Comparison of ENCODE assay signal across 8 mouse cellular contexts in genomic region chr14:76506425-76507205, GRCm38 (mm10). TPM values are rescaled to one million over a fixed set of nuclear protein-coding genes. Genes with fewer than 3 reads are reported as not detected.
DNase-seq lines count a peak whose midpoint lies in the region; ATAC-seq and TF ChIP-seq lines count a peak whose summit lies in the region.

No protein-coding gene starts in this region.

- H3K4me2 ChIP-seq in kidney, embryonic 15.5 days, result peak overlapping the region; percentile 82
- H3K4me2 ChIP-seq in midbrain, embryonic 13.5 days (replicated peaks), result peak overlapping the region; percentile 98

- no peaks in the 10 kb centered on the region for H3K9me3 ChIP-seq in kidney, embryonic 15.5 days (replicated peaks)
- H3K9me3 ChIP-seq in midbrain, embryonic 13.5 days, result no peaks in the 10 kb centered on the region

- peak overlapping the region; percentile 73 for H3K9ac ChIP-seq in kidney, embryonic 15.5 days
- peak overlapping the region; percentile 99 for H3K9ac ChIP-seq in midbrain, embryonic 13.5 days (replicated peaks)

- H3K4me3 ChIP-seq in thymus, adult 2 months (ENCODE audit: control insufficient read depth, insufficient read depth, low read length), result peak overlapping the region; percentile 3; the same call in 1 of the 2 replicates
- peak overlapping the region; percentile 57 for H3K4me3 ChIP-seq in kidney, embryonic 15.5 days (replicated peaks)
- peak overlapping the region; percentile 77 for H3K4me3 ChIP-seq in midbrain, embryonic 13.5 days (replicated peaks)

- H3K36me3 ChIP-seq in thymus, adult 2 months (ENCODE audit: control insufficient read depth, insufficient read depth, low read length), result no peaks in the 10 kb centered on the region
- peaks cover 35% of the 10 kb centered on the region for H3K36me3 ChIP-seq in kidney, embryonic 15.5 days
- H3K36me3 ChIP-seq in midbrain, embryonic 13.5 days, result peaks cover 31% of the 10 kb centered on the region

- H3K27me3 ChIP-seq in thymus, adult 2 months (ENCODE audit: control insufficient read depth, insufficient read depth, low read length), result no peaks in the 10 kb centered on the region
- no peaks in the 10 kb centered on the region for H3K27me3 ChIP-seq in kidney, embryonic 15.5 days
- no peaks in the 10 kb centered on the region for H3K27me3 ChIP-seq in midbrain, embryonic 13.5 days

- H3K27ac ChIP-seq in thymus, adult 2 months (ENCODE audit: control insufficient read depth, insufficient read depth, low read length), result no peak overlapping the region
- H3K27ac ChIP-seq in kidney, embryonic 15.5 days, result peak overlapping the region; percentile 100
- H3K27ac ChIP-seq in midbrain, embryonic 13.5 days, result peak overlapping the region; percentile 100

- 89% methylated on average over 27 of the region's 27 CpGs for WGBS in thymus, adult 2 months
- 27% methylated on average over 27 of the region's 27 CpGs for WGBS in kidney, embryonic 15.5 days
- 38% methylated on average over 27 of the region's 27 CpGs for WGBS in midbrain, embryonic 13.5 days

- TF ChIP-seq POLR2A in thymus, adult 2 months (IDR thresholded peaks at IDR 0.05; ENCODE audit: control insufficient read depth, extremely low read depth, insufficient read depth, low read length, poor library complexity), result no peak

- no peak for TF ChIP-seq CTCF in thymus, adult 2 months (IDR thresholded peaks at IDR 0.05; ENCODE audit: borderline replicate concordance, control insufficient read depth, extremely low read depth, insufficient read depth, low read length, poor library complexity)

- peaks cover 8% of the 10 kb centered on the region; the same call in 1 of the 2 replicates for H3K4me1 ChIP-seq in thymus, adult 2 months (replicated peaks; ENCODE audit: control insufficient read depth, insufficient read depth, low read length)
- peaks cover 26% of the 10 kb centered on the region for H3K4me1 ChIP-seq in kidney, embryonic 15.5 days
- peaks cover 30% of the 10 kb centered on the region for H3K4me1 ChIP-seq in midbrain, embryonic 13.5 days (replicated peaks)

- no peak for ATAC-seq in cerebellum, adult (ENCODE audit: insufficient number of reproducible peaks, low FRiP score, low TSS enrichment)
- no peak for ATAC-seq in kidney, embryonic 15.5 days (replicated peaks; ENCODE audit: low FRiP score)
- ATAC-seq in midbrain, embryonic 13.5 days, result no peak
- ATAC-seq in granulocyte monocyte progenitor cell, adult 5-6 weeks (replicated peaks; ENCODE audit: poor library complexity, severe bottlenecking), result no peak

- peak; percentile 33 to 54 for DNase-seq in cerebellum, adult 18-20 months
- DNase-seq in thymus, adult 2 months, result no peak
- DNase-seq in thymus, adult 18-20 months, result no peak
- peak; percentile 38 to 54 for DNase-seq in heart, adult 18-20 months

RNA-seq across cellular contexts. Expression of gene Serp2, which starts 50.1 kb away (rescaled TPM):
- polyA plus RNA-seq in thymus, adult 2 months (2012; rRNA removed), result 3.7 and 6.2 TPM in 2 replicates
- 1 to 10 TPM in 1 of 2 experiments, under 1 TPM in 1; 0.75 to 1.1 TPM for total RNA-seq in heart, adult 18-20 months (2021)
- 10.3 and 11.1 TPM in 2 replicates for polyA plus RNA-seq in kidney, embryonic 15.5 days (2015; fragmentation: Nextera tagmentation; extraction: Ambion mirVana)
- 102 and 109 TPM in 2 replicates for polyA plus RNA-seq in midbrain, embryonic 13.5 days (2015; fragmentation: Nextera tagmentation; extraction: Ambion mirVana)
- total RNA-seq in granulocyte monocyte progenitor cell, adult 5-6 weeks (2014; fragmentation: Nextera tagmentation), result not detected in 2 replicates
- total RNA-seq in granulocyte monocyte progenitor cell, adult 5-6 weeks (2017), result not detected in 2 replicates

Comparison
In these comparisons a context has a peak if more than half of its experiments do, and no peak if none do; other contexts are left out.
1. DNase-seq: peak in cerebellum, adult 18-20 months (2 of 2) and heart, adult 18-20 months (2 of 2); none in thymus, adult 2 months (single experiment) and thymus, adult 18-20 months (0 of 2).
2. H3K4me3 ChIP-seq: peak in every context shown above with its lines; median percentile 77 in midbrain, embryonic 13.5 days; 57 in kidney, embryonic 15.5 days; 3 in thymus, adult 2 months.